Mouse (Mus musculus): ENCODE results near the gene Ifna5.

Gene Ifna5

GRCm38 (mm10) chr4:88864599-88864998 lies 29.3 kb downstream of the Ifna5 start:
- DNase-seq (ENCODE audit: low read depth) = peak; percentile 89

DNA sequence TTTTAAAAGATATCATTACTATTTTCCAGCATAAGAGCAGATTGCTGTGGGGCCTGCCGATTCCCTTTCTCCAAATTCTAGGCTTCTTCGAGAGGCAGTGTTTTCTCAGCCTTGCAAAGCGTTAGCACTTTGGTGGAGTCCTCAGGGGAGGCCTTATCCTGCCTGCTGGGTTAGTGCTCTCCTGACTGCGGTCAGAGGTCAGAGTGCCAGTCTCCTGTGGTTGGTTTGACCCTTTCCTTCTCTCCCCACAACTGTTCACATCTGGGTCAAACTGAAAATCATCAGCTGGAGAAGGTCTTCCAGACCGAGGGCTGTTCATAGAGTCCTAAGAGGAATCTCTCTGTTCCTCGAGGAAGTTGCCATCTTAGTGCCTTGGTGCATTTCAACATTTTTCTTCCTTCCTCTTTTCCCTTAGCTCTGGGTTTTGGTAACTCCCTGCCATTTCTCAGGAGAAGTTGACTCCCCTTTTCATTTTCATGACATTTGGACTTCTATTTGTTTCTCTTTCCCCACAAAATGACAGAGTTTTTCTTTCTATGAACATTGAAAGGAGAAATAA lies 29.8 kb downstream of the Ifna5 start:
- no peak for DNase-seq (ENCODE audit: low read depth)

- DNase-seq (ENCODE audit: low read depth) = peak; percentile 92
Observed at GRCm38 (mm10) chr4:88867366-88867925, 32.1 kb downstream of the Ifna5 start.

- DNase-seq (ENCODE audit: low read depth) = peak; percentile 89
Observed at GRCm38 (mm10) chr4:88867926-88868911, 32.9 kb downstream of the Ifna5 start.

- peak; percentile 76 for DNase-seq (ENCODE audit: low read depth)
Observed at GRCm38 (mm10) chr4:88872691-88873090, 37.4 kb downstream of the Ifna5 start.

DNA sequence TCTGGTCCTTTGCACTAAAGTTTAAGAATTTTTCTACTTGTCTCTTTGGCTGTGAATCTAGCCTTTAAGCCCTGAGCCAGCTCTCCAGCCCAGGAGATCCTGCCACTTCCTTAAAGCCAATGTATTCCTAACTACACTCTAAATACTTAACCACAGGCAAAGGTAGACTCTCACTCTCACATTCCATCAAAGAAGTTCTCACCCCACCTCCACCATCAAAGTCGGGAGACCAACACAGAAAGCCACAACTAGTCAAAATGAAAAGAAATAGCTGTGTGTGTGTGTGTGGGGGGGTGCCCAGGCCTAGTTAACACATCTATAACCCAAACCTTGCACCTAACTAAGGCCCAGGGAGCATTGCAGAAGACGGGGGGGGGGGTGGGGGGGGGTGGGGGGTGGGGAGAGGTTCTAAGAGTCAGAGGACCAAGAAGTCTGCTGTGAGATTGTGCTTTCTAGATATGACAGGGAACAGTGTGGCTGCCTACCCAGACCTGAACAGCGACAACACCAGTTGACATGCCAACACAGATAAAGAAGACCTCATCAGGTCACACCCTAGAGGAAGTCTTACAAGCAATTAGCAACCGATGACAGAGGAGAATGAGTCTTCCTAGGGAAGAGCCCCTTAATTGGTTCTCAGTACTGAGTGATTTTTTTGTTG lies 40.2 kb downstream of the Ifna5 start:
- no peak for DNase-seq (ENCODE audit: low read depth)

DNA sequence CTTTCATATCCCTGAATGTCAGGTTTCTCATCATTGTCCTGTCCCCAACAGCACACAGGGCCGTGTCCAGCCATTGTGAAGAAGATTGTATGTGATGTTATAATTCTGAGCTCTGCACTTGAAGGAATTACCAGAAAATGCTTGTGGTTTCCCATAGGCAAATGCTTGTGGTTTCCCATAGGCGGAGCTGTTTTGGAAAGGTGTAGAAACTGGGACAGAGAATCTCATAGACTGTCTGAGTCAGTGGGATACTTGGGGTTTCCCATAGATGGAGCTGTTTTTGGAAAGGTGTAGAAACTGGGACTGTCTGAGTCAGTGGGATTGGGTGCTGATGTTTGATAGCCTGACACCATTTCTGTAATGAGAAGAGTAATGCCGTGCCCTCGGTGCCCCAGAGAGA lies 41.2 kb downstream of the Ifna5 start:
- no peak for DNase-seq (ENCODE audit: low read depth)

GRCm38 (mm10) chr4:88878246-88878645 lies 42.9 kb downstream of the Ifna5 start:
- no peak for DNase-seq (ENCODE audit: low read depth)

DNA sequence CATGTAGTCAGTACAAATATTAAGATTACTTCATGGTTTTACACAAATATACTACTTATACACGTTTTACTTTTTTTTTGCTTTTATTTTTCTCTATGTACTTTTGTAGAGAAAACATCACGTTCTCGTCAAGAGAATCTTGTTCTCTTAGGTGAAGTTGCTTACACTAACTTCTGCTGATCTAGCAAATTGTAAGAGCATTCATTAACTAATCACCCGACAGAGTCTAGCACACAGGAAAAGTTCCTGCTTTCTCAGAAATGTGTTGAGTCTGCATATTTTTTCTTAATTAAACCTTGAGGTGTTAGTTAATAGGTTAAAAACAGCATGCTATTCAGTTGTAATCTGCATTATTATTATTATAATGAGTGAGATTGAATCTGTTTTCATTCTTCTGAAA lies 43.4 kb downstream of the Ifna5 start:
- no peak for DNase-seq (ENCODE audit: low read depth)

DNA sequence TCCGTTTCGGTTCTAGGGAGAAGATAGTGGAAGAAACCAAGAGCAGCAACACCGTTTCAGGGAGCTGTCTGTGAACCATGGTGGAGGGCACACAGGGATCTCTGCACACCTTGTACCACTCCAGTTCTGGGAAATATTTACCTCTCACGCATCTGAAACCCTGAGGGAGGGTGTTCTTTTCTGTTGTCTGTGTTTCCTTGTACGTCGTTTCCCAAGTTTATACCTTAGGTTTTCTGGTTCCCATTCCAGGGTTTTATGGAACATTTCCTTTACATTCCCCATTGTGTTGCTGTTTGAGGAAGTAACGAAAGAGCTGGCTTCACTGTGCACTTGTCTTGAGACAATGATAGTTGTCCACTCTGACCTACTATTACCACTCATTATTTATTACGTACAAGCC lies 44.8 kb downstream of the Ifna5 start, which contains the start of gene Ifne:
Ifne (minus strand) TSS at position 101 of the 400 bp plus-strand sequence.
- no peak for DNase-seq (ENCODE audit: low read depth)

Data from naive thymus-derived CD4-positive, alpha-beta T cell, adult 2 months (primary cell).